Mouse (Mus musculus): ENCODE measurements at regions not wholly inside any gene's neighbourhood (a gene's known extent, or its start where the extent isn't known, plus 50 kb on each side); places are given as distances from the start of the nearest gene placed in this dataset.

- no peak for TF ChIP-seq POLR2A (IDR thresholded peaks at IDR 0.05; ENCODE audit: insufficient read length, low read depth)
- TF ChIP-seq MAX (IDR thresholded peaks at IDR 0.05; ENCODE audit: low read depth): no peak
- no peak for TF ChIP-seq TCF12 (IDR thresholded peaks at IDR 0.05; ENCODE audit: insufficient read depth, poor library complexity, severe bottlenecking)
Measured at GRCm38 (mm10) chr12:13028086-13028485, 86.4 kb upstream of the Mycn start.
